Mouse (Mus musculus) embryonic stem cell, embryonic (primary cell): ENCODE results near the gene 4921539E11Rik.

Source experiments
- CTCF ChIA-PET, 4 experiments: fragments of 300-600 bp in 2 of 4; fragments of 350-600 bp in 2 of 4; sonication (Branson Sonifier 250); formaldehyde crosslinking; loops; one replicate each; lab custom pipeline; 2022; ENCODE audit warnings: inconsistent platforms in 2 of 4; lab: Charles Lee
- POLR2A ChIA-PET, 4 experiments: fragments of 300-600 bp in 2 of 4; fragments of 350-600 bp in 2 of 4; sonication (Branson Sonifier 250); formaldehyde crosslinking; loops; one replicate each; lab custom pipeline; 2022; ENCODE audit warnings: antibody characterized with exemption in 4 of 4, inconsistent platforms in 1 of 4; lab: Charles Lee

Gene 4921539E11Rik

DNA sequence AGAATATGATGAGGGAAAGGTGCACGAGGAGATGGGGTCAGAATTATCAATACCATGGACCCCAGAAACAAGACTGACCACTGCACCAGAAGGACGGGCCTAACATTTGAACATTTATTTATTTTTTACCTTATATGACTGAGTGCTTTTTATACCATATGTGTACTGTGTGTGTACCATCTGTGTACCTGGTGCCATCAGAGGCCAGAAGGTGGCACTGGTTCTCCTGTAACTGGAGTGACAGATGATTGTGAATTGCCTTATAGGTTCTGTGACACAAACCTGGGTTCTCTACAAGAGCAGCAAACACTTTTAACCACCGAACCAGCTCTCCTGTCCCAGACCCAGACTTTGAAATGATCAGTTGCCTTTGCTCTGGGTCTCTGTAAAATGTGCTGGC lies 31.8 kb downstream of the 4921539E11Rik start:
- CTCF ChIA-PET: interaction anchor here in 2 of 4 experiments (0.6 to 1.5 kb wide), 2 partner anchors 10 to 88 kb away, joined by 3 to 8 read pairs; no protein-coding TSS in a partner anchor
- POLR2A ChIA-PET: interaction anchor here in 1 of 4 experiments (0.6 kb wide), 1 partner anchor 152 kb away, joined by 3 read pairs; no protein-coding TSS in a partner anchor

GRCm38 (mm10) chr4:103253846-103254245 lies 36.8 kb downstream of the 4921539E11Rik start:
- CTCF ChIA-PET: no interaction called here
- POLR2A ChIA-PET: no interaction called here

DNA sequence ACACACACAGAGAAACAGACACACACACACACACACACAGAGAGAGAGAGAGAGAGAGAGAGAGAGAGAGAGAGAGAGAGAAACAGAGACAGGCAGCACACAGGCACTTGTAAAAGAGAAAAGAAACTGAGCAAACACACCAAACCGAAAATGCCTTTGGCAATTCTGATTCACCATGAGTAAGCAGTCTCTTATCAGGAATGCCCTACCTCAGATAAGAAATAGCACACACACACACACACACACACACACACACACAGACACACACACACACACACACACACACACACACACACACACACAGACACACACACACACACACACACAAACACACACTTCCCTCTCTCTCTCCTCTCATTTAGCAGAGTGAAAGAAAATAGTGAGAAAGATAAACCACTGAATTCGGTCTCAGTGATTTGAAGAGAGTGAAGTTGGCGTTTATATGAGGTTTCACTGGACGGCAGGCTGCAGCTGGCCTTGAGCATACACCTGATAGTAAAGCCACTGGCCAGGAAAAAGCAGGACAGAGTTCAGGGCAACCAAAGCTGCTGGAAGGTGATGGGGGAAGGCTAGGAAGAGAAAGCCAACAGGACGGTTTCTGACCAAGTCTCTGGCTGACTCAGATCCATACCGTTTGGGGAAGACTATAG lies 41.1 kb downstream of the 4921539E11Rik start:
- POLR2A ChIA-PET: no interaction called here
- CTCF ChIA-PET: no interaction called here

GRCm38 (mm10) chr4:103247813-103248212 lies 42.9 kb downstream of the 4921539E11Rik start:
- ChIA-PET CTCF (no interaction called here), POLR2A (interaction anchor here in 2 of 4 experiments (0.6 to 0.7 kb wide), 2 partner anchors 217 to 1917 kb away, joined by 3 to 4 read pairs; no protein-coding TSS in a partner anchor)

GRCm38 (mm10) chr4:103247249-103247648 lies 43.4 kb downstream of the 4921539E11Rik start:
- ChIA-PET POLR2A (interaction anchor here in 3 of 4 experiments (0.6 to 1.6 kb wide), 8 partner anchors 25 to 1917 kb away, joined by 3 to 4 read pairs (median 4); partner anchors contain the start of gene Oma1 (in 1 of the 3)), CTCF (interaction anchor here in 2 of 4 experiments (0.7 to 1.1 kb wide), 2 partner anchors 22 to 227 kb away, joined by 3 to 4 read pairs; no protein-coding TSS in a partner anchor)

DNA sequence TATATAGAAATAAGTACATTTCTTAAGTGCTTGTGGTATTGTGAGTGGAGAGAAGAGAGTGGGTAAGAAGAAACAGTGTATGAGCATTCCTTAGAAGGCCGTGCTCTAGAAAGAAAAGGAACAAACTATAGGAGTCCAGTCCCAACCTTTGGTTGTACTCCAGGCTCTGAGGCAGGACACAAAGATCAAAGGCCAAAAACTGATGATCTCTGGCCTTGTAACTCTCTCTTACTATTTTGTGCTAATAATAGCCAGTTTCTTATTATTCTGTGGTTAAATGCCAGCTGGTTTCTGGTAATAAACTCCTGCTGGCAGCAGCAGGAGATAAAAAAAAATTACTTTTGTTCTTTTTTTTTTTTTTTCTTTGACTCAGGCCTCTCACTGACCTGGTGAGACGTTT lies 58.5 kb downstream of the 4921539E11Rik start:
- ChIA-PET POLR2A (interaction anchor here in 2 of 4 experiments (0.6 to 1.0 kb wide), 3 partner anchors 9 to 946 kb away, joined by 3 to 4 read pairs (median 3); no protein-coding TSS in a partner anchor), CTCF (no interaction called here)

DNA sequence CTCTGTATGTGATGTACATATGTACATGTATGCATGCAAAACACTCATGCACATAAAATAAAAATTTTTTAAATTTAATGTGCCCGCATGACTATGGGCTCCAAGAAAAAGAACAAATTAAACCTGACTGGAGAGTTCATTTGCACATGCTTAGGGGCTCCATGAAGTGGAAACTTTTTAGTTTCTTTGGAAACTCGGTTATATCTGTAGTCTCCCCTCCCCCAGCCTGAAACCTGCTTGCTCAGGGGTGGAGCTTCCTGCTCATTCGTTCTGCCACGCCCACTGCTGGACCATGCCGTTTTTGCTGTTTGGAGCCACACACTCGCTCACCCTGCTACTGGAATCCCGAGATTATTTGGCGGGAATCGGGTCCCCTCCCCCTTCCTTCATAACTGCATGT lies 67.8 kb downstream of the 4921539E11Rik start:
- CTCF ChIA-PET: interaction anchor here in 1 of 4 experiments (0.7 kb wide), 1 partner anchor 29 kb away, joined by 3 read pairs; no protein-coding TSS in a partner anchor

GRCm38 (mm10) chr4:103221789-103222188 lies 68.9 kb downstream of the 4921539E11Rik start:
- ChIA-PET CTCF (no interaction called here), POLR2A (interaction anchor here in 2 of 4 experiments (0.7 kb wide), 3 partner anchors 34 to 94 kb away, joined by 3 to 4 read pairs (median 3); no protein-coding TSS in a partner anchor)

More for the DNA sequence above, 67.8 kb downstream of the 4921539E11Rik start:
- POLR2A ChIA-PET: interaction anchor here in 2 of 4 experiments (1.1 to 1.8 kb wide), 2 partner anchors 8 kb away, joined by 4 to 6 read pairs; partner anchors contain the start of gene Slc35d1 (in 2 of the 2)

GRCm38 (mm10) chr4:103219011-103219410 lies 71.7 kb downstream of the 4921539E11Rik start:
- CTCF ChIA-PET: no interaction called here
- POLR2A ChIA-PET: no interaction called here

GRCm38 (mm10) chr4:103216046-103216445 lies 74.6 kb downstream of the 4921539E11Rik start:
- POLR2A ChIA-PET: interaction anchor here in 2 of 4 experiments (0.8 to 2.2 kb wide), 10 partner anchors 9 to 246 kb away, joined by 3 to 12 read pairs (median 3); no protein-coding TSS in a partner anchor
- CTCF ChIA-PET: no interaction called here

DNA sequence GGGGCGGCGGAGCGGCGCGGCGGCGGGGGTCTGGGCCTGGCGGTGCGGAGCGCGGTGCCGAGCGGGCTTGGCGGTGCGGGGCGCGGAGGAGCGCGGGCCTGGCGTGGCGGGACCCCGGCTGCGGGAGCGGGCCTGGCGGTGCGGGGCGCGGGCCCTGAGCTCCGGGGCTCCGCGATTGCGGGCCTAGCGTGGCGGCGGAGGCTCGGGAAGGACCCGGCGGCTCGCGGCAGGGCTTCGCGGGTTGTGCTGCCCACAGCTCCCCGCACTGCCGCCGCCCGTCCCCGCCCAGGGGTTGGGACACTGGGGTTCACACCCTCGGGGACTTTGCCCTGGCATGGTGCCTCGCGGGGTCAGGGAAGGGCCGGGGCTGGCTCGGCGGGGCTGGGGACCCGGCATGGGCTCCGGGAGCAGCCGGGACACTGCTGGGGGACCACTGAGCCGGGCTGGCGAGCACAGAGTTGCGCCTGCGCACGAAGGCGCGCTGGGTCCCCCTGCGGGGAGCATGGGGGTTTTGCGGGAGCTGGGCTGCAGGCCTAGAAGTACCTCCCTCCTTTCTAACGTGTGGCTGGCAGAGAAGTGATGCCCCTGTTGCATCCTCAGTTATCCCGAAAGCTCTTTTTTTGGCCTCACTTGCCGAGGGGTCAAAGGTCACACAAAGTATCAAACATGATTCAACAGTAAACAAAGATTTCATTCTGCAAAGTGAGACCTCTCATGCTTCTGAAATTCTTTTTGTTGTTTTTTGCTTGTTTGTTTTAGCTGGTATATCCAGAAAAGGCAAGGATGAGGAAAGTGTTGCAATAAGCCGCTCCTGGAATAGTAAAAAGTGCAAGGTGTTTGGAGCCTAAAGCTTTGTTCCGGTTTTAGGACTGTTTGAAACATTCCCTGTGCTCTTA lies 75.5 kb downstream of the 4921539E11Rik start, which contains the start of gene Slc35d1:
Gene Slc35d1 (minus strand): TSS at position 240 of the 896 bp plus-strand sequence.
- ChIA-PET POLR2A (interaction anchor here (0.6 to 2.2 kb wide), 41 partner anchors 8 to 849 kb away, joined by 3 to 15 read pairs (median 4); partner anchors contain the start of genes Mier1 (in 2 of the 4), Oma1 (in 2 of the 4) and Wdr78 (in 2 of the 4)), CTCF (interaction anchor here in 2 of 4 experiments (0.5 to 1.3 kb wide), 5 partner anchors 16 to 166 kb away, joined by 3 to 14 read pairs (median 4); partner anchors contain the start of gene Oma1 (in 2 of the 2))

GRCm38 (mm10) chr4:103214498-103214924 lies 76.2 kb downstream of the 4921539E11Rik start:
- CTCF ChIA-PET: interaction anchor here in 2 of 4 experiments (0.5 to 1.3 kb wide), 4 partner anchors 15 to 166 kb away, joined by 4 to 14 read pairs (median 4); partner anchors contain the start of gene Oma1 (in 2 of the 2)
- POLR2A ChIA-PET: interaction anchor here (0.6 to 2.2 kb wide), 25 partner anchors 8 to 850 kb away, joined by 3 to 15 read pairs (median 6); partner anchors contain the start of genes Mier1 (in 2 of the 4), Oma1 (in 2 of the 4) and Wdr78 (in 2 of the 4)

DNA sequence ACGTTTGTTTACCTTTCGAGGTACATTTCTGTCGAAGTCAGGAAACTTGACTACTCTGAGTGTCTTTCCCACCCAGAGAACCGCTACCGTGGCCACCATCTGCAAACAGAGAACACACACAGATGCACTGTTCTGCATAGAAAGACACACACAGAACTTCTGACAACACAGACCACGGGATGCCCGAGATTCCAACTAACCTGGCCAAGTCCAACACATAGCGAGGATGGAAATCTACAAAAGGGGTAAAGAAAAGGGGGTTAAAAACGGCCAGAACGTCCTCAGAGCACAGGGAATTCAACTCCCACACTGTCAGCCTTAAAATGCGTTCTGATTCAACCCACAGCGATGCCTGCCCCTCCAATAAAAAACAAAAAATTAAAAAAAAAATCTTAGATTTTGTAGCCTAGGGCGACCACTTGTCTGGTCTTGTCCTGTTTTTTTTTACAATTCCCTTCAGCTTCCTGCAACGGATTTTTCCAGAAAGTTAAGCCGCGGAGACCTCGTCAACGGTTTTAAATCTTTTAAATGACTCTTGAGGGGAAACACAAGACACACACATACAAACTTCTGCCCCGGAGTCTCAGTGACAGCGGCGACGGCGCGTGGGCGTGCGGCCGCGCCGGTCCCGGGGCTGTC lies 76.7 kb downstream of the 4921539E11Rik start:
- ChIA-PET POLR2A (interaction anchor here in 3 of 4 experiments (0.6 to 2.2 kb wide), 22 partner anchors 7 to 177 kb away, joined by 3 to 15 read pairs (median 6); partner anchors contain the start of genes Mier1 (in 2 of the 3), Oma1 (in 2 of the 3) and Wdr78 (in 2 of the 3)), CTCF (interaction anchor here in 1 of 4 experiments (1.1 kb wide), 1 partner anchor 15 kb away, joined by 4 read pairs; no protein-coding TSS in a partner anchor)

GRCm38 (mm10) chr4:103208553-103208952 lies 82.1 kb downstream of the 4921539E11Rik start:
- POLR2A ChIA-PET: interaction anchor here in 1 of 4 experiments (0.6 to 1.1 kb wide), 3 partner anchors 13 to 354 kb away, joined by 3 read pairs; no protein-coding TSS in a partner anchor
- CTCF ChIA-PET: no interaction called here

- ChIA-PET POLR2A (interaction anchor here in 1 of 4 experiments (2.7 kb wide), 1 partner anchor 11 kb away, joined by 9 read pairs; the partner anchor contains the start of gene Slc35d1), CTCF (no interaction called here)
These were observed 87.0 kb downstream of the 4921539E11Rik start for GRCm38 (mm10) chr4:103203646-103204045.

GRCm38 (mm10) chr4:103200046-103200445 lies 90.6 kb downstream of the 4921539E11Rik start:
- POLR2A ChIA-PET: interaction anchor here in 3 of 4 experiments (0.6 to 3.6 kb wide), 5 partner anchors 11 to 83 kb away, joined by 3 to 12 read pairs (median 3); partner anchors contain the start of gene Slc35d1 (in 1 of the 3)
- CTCF ChIA-PET: no interaction called here

DNA sequence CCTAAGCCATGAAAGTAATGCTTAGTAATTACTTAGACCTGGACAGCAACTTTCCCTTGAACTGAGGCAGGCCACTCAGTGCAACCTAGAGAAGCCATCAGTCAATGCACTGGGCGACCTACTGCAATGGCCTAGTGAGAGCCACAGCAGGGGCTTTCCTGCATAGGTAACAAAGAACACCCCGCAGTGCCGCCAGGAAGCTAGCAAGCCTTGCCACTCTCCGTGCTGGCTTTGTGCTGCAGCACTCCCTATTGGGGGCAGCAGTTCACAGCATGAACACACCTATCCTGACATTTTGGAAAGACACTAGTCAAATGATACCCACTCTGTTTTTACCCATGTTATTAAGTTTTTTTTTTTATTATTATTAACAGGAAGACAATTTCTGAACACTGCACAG lies 91.6 kb downstream of the 4921539E11Rik start:
- CTCF ChIA-PET: interaction anchor here in 2 of 4 experiments (0.7 to 1.2 kb wide), 2 partner anchors 16 to 798 kb away, joined by 4 read pairs; partner anchors contain the start of gene Slc35d1 (in 1 of the 2)

More for the DNA sequence above, 91.6 kb downstream of the 4921539E11Rik start:
- POLR2A ChIA-PET: interaction anchor here in 1 of 4 experiments (1.5 to 3.6 kb wide), 2 partner anchors 16 to 82 kb away, joined by 4 to 12 read pairs; partner anchors contain the start of gene Slc35d1
